Mouse (Mus musculus) adrenal gland, adult (tissue): ENCODE measurements around the gene Jak2.

Experiments used
- DNase-seq, 2 experiments: peaks; one replicate each; pipeline ENCODE4 v3.0.0; 2022 to 2023; ENCODE audit warnings: low spot score in 1 of 2; ENCODE audit not compliant: inconsistent age in 2 of 2

Gene Jak2

DNA sequence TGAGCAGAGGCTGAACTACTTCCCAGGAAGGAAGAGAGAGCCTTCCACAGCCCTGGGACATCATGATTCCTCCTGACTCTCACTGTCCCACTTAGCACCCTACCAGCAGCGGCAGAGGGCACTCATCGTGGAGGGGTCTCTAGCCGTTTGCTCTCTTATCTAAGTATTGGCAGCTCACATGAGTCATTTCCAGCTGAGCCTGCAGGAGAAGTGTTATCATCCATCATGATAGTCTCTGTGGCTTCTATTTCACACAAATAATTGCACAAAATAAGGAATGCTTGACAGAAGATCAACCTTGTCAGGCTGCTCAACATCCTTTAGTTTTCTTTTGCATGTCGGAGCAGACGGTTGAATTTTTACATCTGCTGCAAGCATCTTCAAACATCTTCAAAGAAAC lies 108.6 kb downstream of the Jak2 start:
- DNase-seq, result no peak

- peak; percentile 93 to 96 for DNase-seq
Measured at GRCm38 (mm10) chr19:29361468-29362130, 110.0 kb downstream of the Jak2 start.

DNA sequence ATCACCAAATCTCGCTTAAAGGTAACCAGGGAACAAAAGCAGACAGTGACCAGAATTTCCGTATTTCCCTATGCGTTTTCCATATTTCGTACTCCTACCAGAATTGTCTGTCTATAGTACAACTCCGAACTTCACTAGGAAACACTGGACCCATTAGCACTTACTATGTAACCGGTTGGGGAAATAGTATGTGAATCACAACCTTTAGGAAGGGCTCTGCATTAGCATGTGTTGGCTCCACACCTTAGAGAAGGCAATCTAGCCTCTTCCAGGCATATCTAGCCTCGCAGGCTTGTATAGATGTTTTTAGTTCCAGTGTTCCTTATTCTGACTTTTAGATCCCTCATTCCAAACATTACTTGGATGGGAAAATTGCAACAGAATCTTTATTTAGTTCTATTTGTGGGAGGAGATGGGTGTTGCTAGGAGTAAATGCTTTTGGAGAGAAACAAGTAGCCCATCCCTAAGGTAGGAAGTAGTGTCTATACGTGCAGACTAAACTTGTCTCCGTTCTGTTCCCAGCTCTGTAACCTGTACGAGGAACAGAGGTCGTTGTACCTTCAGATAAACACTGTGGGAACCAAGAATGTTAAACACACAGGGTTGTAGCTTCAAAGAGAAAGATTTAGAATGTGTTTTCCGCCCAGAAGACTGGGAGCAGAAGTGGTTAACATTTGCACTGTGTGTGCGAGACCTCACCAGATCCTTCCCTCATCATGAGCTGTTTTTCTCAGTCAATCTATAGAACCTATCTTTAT lies 110.7 kb downstream of the Jak2 start:
- DNase-seq, result no peak
